Mouse (Mus musculus) MN1 (cell line): ENCODE results near the gene Tmem132d.
"Not testable (repeated sequence)": the region's sequence is repeated elsewhere in the genome, so short reads cannot be mapped to it uniquely, and the experiment has no call there.

Experiments used
- DNase-seq: peaks from one replicate; pipeline ENCODE4 v3.0.0-alpha.2; 2016; ENCODE audit warnings: low spot score

The Tmem132d gene

GRCm38 (mm10) chr5:127758576-127758975 lies 674.3 kb downstream of the Tmem132d start:
- no peak for DNase-seq

DNA sequence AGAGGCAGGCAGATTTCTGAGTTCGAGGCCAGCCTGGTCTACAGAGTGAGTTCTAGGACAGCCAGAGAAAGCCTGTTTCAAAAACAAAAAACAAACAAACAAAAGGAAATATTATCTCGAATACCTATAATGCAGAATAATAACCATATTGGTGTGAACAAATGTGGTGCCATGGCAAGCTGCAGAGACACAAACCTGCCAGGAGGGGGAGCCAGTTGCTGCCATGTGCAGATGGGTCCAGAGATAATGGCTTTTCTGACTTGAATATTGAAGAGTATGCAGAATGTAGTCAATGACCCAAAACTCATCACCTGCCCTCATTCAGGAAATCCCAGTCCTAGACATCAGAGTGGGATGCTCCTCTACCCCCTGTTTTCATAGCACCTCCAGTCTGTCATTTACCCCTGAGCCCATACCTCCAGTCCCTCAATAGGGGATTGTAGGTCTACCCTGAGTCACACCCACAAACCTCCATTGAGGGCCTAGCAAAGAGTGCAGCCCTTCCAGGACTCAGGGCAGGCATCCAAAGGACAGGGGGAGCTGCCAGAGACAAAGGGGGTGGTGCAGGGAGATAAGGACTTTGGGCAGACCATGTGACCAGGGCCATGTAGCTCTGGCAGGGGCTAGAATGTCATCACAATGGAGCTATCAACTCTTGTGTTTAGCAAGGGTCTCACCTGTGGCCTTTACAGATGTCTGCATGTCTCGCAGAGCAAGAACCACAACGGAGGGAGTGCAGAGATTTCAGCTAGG lies 676.0 kb downstream of the Tmem132d start:
- no peak for DNase-seq

GRCm38 (mm10) chr5:127756011-127756410 lies 676.9 kb downstream of the Tmem132d start:
- DNase-seq: no peak

DNA sequence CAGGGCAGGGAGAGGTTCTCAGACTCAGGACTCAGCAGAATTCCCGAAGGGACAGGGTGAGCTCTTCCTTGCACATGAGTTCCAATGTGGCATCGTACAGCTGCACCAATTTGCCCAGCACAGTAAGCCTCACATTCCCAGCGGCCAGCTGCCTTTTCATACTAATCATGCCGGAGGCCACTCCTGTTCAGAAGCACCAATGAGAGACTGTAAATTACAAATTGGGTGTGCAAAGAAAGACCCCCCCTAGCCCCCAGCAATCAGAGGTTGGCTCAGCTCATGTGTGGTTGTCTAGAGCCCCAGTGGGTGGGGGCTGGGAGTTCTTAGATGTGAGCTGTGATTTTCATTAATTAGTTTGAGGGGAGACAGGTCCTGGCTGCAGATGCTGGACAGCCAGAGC lies 677.3 kb downstream of the Tmem132d start:
- no peak for DNase-seq

- no peak for DNase-seq
Observed at GRCm38 (mm10) chr5:127751262-127751975, 681.5 kb downstream of the Tmem132d start.

GRCm38 (mm10) chr5:127749540-127749939 lies 683.3 kb downstream of the Tmem132d start:
- not testable (repeated sequence) for DNase-seq

GRCm38 (mm10) chr5:127741331-127741730 lies 691.5 kb downstream of the Tmem132d start:
- no peak for DNase-seq
